Comparison of ENCODE assay signal across 19 mouse cellular contexts in genomic region chr4:114367005-114367404, GRCm38 (mm10). TPM values are rescaled to one million over a fixed set of nuclear protein-coding genes. Genes with fewer than 3 reads are reported as not detected.
"Had no signal": no experiment of that assay in that cellular context is flagged by ENCODE, and none has a peak within 500 bp of the region (broad histone marks: within the 10 kb centered on the region; RNA-seq: fewer than 3 reads in every experiment).

No protein-coding gene starts in this region.

- H3K4me3 ChIP-seq: liver, embryonic 13.5 days; liver, embryonic 15.5 days; megakaryocyte, embryonic 14.5 days; midbrain, embryonic 13.5 days; midbrain, embryonic 15.5 days; neural tube, embryonic 12.5 days; stomach, embryonic 15.5 days had no signal

- H3K9me3 ChIP-seq: liver, embryonic 13.5 days; liver, embryonic 15.5 days; megakaryocyte, embryonic 14.5 days; midbrain, embryonic 13.5 days; midbrain, embryonic 15.5 days; neural tube, embryonic 12.5 days; stomach, embryonic 15.5 days had no signal

- H3K36me3 ChIP-seq: liver, embryonic 13.5 days; liver, embryonic 15.5 days; midbrain, embryonic 13.5 days; midbrain, embryonic 15.5 days; neural tube, embryonic 12.5 days; stomach, embryonic 15.5 days had no signal

- H3K4me1 ChIP-seq: liver, embryonic 13.5 days; liver, embryonic 15.5 days; midbrain, embryonic 13.5 days; neural tube, embryonic 12.5 days had no signal

- H3K27ac ChIP-seq: liver, embryonic 13.5 days; liver, embryonic 15.5 days; macrophage; midbrain, embryonic 13.5 days; midbrain, embryonic 15.5 days; neural tube, embryonic 12.5 days; stomach, embryonic 15.5 days; stomach, postnatal 0 days had no signal

- ATAC-seq: liver, postnatal 0 days; midbrain, embryonic 15.5 days had no signal

- H3K27me3 ChIP-seq: liver, embryonic 13.5 days; liver, embryonic 15.5 days; midbrain, embryonic 15.5 days; neural tube, embryonic 12.5 days; stomach, embryonic 15.5 days had no signal

- DNase-seq: liver, embryonic 13.5 days; liver, postnatal 0 days; lung, adult 2 months; lung, postnatal 14 days; right cerebral cortex, postnatal 14 days; thymus, adult 2 months; thymus, postnatal 25 days; thymus, postnatal 4 days had no signal

- H3K4me2 ChIP-seq: liver, embryonic 13.5 days; liver, embryonic 15.5 days; midbrain, embryonic 11.5 days; midbrain, embryonic 13.5 days; midbrain, embryonic 15.5 days; neural tube, embryonic 12.5 days; stomach, embryonic 15.5 days had no signal

- H3K9ac ChIP-seq: liver, embryonic 13.5 days; liver, embryonic 15.5 days; liver, postnatal 0 days; midbrain, embryonic 13.5 days; midbrain, embryonic 15.5 days; neural tube, embryonic 12.5 days; stomach, embryonic 15.5 days had no signal

RNA-seq across cellular contexts. Expression of gene Trabd2b, which starts 39.5 kb away (rescaled TPM):
- total RNA-seq: megakaryocyte progenitor cell, adult 5-6 weeks; neutrophil, adult 5-6 weeks had no signal
- polyA plus RNA-seq: macrophage had no signal
